Mouse (Mus musculus) bone marrow macrophage, adult 2 months (primary cell): ENCODE measurements around the gene Hspa12b. TPM values are rescaled to one million over a fixed set of nuclear protein-coding genes. Genes with fewer than 3 reads are reported as not detected.

ENCODE experiments used
- H3K27ac ChIP-seq: 2 replicates; pipeline ENCODE4 v1.5.1; 2012; ENCODE audit warnings: low read depth, low read length; ENCODE audit not compliant: insufficient read depth
- H3K4me1 ChIP-seq: 2 replicates; pipeline ENCODE4 v1.6.1; 2012; ENCODE audit warnings: low read length; ENCODE audit not compliant: control insufficient read depth, insufficient read depth
- H3K4me3 ChIP-seq: 2 replicates; pipeline ENCODE4 v1.5.1; 2012; ENCODE audit warnings: mild to moderate bottlenecking, low read length, moderate library complexity; ENCODE audit not compliant: insufficient read depth
- CTCF ChIP-seq: IDR thresholded peaks from 2 replicates; pipeline ENCODE4 v1.5.1; 2012; ENCODE audit warnings: low read depth, mild to moderate bottlenecking, low read length, moderate library complexity
- POLR2A ChIP-seq: IDR thresholded peaks from 2 replicates; pipeline ENCODE4 v1.6.1; 2012; ENCODE audit warnings: mild to moderate bottlenecking, low read depth, low read length, borderline replicate concordance
- polyA plus RNA-seq: library from polyadenylated mRNA; stranded (reverse); fragments of >200 nt; gene quantifications from 2 replicates; pipeline ENCODE4 v1.2.4, GENCODE M21; 2012; ENCODE audit not compliant: missing spikeins, insufficient read depth, insufficient read length

Gene Hspa12b
- polyA plus RNA-seq, 1 experiment: not detected

DNA sequence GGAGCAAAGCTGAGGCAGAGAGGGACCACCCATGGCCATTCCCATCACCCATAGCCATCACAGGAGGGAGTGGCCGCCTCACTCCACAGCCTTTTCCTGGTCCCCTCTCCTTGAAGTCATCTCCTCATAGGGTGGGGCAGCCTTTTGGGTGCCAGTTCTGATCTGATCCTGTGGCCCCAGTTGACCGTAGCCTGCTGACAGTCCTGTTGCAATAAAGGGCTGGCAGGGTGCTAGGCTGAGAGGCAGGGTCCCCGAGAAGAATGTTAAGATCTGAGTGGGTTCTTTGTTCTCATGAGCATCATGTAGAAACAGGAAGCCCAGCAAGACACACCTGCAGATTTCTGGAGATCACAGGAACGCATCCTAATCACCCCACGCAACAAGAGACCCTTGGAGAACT is 1.1 kb downstream of the Hspa12b start:
- no peak overlapping the region for H3K4me3 ChIP-seq
- no peaks in the 10 kb centered on the region; the same call in 1 of the 2 replicates for H3K4me1 ChIP-seq
- TF ChIP-seq POLR2A: no peak
- TF ChIP-seq CTCF: no peak
- no peak overlapping the region for H3K27ac ChIP-seq

DNA sequence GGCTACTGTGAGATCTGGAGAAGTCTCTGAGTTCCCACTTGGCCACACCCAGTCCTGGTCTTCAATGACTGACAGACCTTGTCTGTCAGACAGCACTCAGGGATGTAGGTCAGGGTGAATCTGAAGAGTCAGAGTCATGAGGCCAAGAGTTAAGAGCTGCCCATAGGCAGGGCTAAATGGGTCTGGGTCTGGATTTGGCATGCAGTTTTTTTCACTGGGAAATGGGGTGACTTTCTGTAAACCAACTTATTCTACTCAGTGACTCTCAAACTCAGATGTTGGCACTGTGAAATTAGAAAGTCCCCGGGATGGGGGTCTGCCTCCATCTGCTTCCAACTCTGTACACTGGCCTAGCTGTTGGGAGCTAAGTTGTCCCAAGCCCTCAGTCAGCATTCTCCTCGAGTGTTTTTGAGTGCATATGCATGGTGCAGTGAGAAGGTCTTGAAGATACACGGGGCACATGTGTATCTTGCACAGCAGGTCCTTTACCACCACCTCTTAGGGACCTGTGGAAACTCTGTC is 1.6 kb downstream of the Hspa12b start:
- TF ChIP-seq CTCF (no peak), POLR2A (no peak)
- no peak overlapping the region for H3K4me3 ChIP-seq
- no peak overlapping the region for H3K27ac ChIP-seq
- H3K4me1 ChIP-seq: no peaks in the 10 kb centered on the region; the same call in 1 of the 2 replicates

DNA sequence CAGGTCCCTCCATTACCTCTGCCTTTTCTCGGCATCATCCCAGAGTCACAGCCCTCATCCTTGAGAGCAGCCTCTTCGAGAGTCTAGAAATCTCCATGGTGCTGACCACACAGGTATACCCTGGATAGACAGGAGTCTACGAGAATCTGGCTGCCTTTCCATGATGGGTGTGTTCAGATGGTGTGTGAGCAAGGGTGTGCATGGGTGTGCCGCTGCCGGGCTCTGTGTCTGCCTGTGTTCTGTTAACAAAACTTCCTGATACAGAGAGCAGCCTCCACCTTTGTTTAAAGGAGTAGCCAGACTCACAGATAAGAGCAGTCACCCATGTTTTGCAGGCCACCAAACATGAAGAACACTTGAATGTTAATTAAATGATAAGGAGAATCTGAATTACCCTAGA is 2.8 kb downstream of the Hspa12b start:
- no peak overlapping the region for H3K27ac ChIP-seq
- TF ChIP-seq CTCF (no peak), POLR2A (no peak)
- H3K4me1 ChIP-seq: no peaks in the 10 kb centered on the region
- no peak overlapping the region for H3K4me3 ChIP-seq

DNA sequence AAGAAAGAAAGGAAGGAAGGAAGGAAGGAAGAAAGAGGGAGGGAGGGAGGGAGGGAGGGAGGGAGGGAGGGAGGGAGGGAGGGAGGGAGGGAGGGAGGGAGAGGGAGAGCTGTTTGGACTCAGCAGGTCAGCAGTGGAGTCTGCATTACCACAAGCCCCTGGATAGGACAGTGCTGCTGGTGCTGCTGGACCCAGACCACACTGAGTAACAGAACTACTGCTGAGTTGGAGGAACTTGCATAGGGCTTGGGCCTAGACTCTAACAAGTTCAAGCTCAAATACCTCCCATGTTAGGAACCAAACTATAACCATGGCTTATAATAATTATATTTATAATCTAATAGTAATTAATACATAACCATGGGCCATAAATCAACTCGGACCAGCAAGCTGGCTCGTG is 3.8 kb downstream of the Hspa12b start:
- H3K4me3 ChIP-seq: no peak overlapping the region
- no peak overlapping the region for H3K27ac ChIP-seq
- no peak for TF ChIP-seq POLR2A
- no peak for TF ChIP-seq CTCF
- no peaks in the 10 kb centered on the region for H3K4me1 ChIP-seq

DNA sequence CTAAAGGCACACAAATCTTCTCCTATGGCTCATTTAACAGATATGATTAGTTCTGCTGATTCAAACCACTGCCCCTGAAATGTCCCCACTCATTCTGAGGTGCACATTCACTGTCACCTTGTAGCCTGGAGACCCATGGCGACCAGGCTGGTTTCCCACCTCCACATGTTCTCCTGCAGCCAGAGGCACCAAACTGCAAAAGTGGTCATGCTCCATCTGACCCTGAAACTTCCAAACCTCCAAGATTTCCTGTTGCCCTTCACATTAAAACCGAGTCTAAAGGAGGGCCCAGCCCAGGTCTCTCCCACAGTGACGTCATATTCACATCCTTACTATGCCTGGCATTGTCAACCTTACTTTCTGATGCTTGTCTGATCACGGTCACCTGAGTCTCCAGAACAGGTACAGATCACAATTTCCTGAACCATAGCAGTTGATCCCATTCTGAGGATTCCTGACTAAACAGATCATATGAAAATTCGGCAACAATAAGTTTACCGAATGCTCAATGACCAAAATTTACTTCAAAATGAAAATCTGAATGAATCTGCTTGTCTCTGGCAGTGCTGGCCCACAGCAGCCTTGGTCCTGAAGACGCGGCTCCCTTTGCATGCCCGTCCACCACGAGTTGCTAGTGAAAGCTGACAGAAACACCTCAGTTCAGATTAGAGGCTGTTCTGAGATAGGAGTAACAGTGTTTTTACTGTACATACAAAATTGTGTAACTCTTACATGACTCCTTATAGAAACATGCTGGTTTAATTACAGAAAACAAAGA is 5.2 kb downstream of the Hspa12b start:
- no peak overlapping the region for H3K27ac ChIP-seq
- H3K4me3 ChIP-seq: no peak overlapping the region
- no peak for TF ChIP-seq CTCF
- TF ChIP-seq POLR2A: no peak
- no peaks in the 10 kb centered on the region for H3K4me1 ChIP-seq

DNA sequence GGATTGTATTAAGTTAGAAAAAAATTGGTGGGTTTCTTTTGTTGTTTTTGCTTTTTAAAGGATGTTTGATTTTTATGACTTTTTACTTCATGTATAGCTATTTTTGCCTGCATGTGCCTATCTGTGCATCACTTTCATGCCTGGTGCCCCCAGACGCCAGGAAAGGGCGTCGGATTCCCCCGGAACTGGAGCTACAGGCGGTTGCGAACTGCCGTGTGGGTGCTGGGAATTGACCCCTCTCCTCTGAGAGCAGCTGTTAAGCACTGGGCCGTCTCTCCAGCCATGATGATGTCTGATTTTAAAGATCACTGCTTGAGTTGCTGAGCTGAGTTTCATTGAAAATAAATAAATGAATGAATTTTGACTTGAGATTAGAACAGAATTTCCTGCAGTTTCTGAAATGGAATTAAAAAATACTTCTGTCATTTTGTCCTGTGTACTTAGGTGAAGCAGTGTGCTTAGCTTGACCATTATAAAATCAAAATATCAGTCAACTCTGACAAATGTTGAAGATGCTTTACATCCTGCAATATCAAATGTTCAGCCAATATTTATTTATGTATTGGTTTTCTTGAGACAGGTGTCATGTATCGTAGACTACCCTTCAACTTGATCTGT is 6.0 kb downstream of the Hspa12b start, which contains the start of gene Gm11037:
Gm11037 (plus strand) TSS at position 568 of the 618 bp plus-strand sequence.
- Histone ChIP-seq H3K4me3 (no peak within 1 kb of the TSS), H3K27ac (no peak within 1 kb of the TSS), H3K4me1 (no peaks in the 10 kb centered on the region)
- no peak for TF ChIP-seq POLR2A
- TF ChIP-seq CTCF: no peak

DNA sequence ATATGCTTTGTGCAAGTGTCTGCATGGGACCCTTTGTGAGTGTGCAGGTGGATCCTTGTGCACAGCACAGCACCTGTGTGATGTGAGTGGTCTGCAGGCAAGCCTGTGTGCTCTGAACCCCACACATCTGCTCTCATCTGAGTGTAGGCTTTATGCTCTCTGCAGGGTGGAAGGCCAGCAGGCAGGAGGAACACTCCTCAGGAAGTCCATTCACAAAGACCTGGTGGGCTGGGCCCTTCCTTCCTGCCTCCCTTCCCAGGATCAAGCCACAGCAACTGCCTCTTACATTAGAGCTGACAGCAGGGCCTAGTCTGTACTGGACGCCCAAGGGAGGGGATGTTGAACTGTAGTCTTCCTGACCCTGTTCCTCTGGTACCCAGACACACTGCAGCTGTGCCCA is 7.3 kb downstream of the Hspa12b start:
- Histone ChIP-seq H3K4me3 (no peak overlapping the region), H3K4me1 (no peaks in the 10 kb centered on the region), H3K27ac (no peak overlapping the region)
- TF ChIP-seq CTCF (no peak), POLR2A (no peak)

DNA sequence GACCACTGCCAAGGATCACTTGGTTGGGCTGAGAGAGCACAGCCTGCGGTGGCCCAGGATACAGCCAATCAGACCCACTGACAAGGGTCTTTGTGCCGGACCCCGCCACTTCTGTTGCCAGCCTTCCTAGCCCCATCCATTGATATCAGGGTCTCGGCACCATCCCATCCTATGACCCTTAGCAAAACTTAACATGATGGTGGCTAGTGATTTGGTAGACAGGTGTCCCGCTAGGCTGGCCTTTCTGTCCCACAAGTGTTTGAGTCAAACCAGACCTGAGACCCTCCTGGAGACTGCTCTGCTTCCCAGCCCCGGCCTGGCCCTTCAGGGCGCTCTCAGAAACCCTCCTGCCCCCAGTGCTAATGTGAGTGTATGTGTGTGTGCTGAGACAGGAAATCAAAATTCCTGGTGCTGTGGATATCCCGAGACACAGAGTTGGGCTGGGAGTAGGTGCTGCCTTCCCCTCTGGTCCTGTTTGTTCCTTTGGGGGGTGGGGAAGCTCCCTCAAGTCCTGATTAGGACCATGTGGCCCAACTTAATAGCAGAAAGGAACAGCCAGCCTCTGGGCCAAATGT is 7.8 kb downstream of the Hspa12b start:
- H3K4me1 ChIP-seq: no peaks in the 10 kb centered on the region
- H3K27ac ChIP-seq: no peak overlapping the region

DNA sequence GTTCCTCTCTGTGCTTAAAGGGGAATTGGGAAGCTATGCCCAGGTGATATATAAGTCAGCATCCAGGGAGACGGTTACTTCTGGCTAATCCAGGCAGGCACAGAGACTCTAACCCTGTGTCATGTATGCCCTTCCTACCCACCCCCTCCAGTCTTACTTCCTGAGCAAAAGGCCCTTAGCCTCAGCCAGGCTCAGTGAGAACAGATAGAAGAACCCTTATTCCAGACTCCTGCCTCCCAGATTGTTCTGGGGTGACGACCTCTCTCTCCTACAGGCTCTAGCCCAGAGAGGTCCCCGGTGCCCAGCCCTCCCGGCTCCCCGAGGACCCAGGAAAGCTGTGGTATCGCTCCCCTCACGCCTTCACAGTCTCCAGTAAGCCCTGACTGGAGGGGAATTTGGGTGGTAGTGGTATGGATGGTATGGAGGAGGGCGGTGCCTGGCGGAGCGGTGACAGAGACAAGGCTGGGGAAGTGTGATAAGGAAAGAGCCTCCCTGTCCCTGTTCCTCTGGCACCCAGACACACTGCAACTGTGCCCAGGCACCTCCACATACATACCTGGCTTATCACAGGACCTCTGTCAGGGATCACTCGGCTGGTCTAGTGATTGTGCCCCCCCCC is 8.6 kb downstream of the Hspa12b start:
- TF ChIP-seq CTCF (no peak), POLR2A (no peak)
- no peak overlapping the region for H3K27ac ChIP-seq

More for the DNA sequence above, 7.8 kb downstream of the Hspa12b start:
- no peak overlapping the region for H3K4me3 ChIP-seq
- TF ChIP-seq POLR2A (no peak), CTCF (no peak)

DNA sequence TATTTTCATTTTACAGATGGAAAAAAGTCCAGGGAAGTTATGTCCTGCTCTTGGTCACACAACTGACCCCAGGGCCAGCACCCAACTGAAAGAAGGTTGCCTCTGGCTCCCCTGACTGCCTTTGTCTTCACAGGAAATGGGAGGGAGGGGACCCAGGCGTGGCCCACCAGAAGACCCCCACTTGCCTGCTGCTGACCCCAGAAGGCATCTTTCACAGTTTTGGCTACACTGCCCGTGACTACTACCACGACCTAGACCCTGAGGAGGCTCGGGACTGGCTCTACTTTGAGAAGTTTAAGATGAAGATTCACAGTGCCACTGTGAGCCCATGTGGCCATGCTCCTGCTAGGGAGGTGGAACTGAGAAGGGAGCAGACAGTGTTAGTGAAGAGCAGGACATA is 11.2 kb downstream of the Hspa12b start:
- Histone ChIP-seq H3K4me3 (no peak overlapping the region), H3K4me1 (no peaks in the 10 kb centered on the region), H3K27ac (no peak overlapping the region)
- no peak for TF ChIP-seq CTCF
- TF ChIP-seq POLR2A: no peak

More for the DNA sequence above, 8.6 kb downstream of the Hspa12b start:
- Histone ChIP-seq H3K4me3 (no peak overlapping the region), H3K4me1 (no peaks in the 10 kb centered on the region)
